Mouse (Mus musculus): ENCODE measurements around the gene Tulp3. TPM values are rescaled to one million over a fixed set of nuclear protein-coding genes. Genes with fewer than 3 reads are reported as not detected.

The Tulp3 gene
- polyA plus RNA-seq, 1 experiment = 33.6 TPM

GRCm38 (mm10) chr6:128375192-128375591 is 19.5 kb upstream of the Tulp3 start, which contains the start of the genes Tex52 and Gm44596:
TSS of gene Tex52 (plus strand) at chr6:128375456.
TSS of gene Gm44596 (plus strand) at chr6:128375503.
- Histone ChIP-seq H3K36me3 (ENCODE audit: control insufficient read depth, insufficient read depth, low read length) (no peaks in the 10 kb centered on the region), H3K4me1 (ENCODE audit: control insufficient read depth, insufficient read depth, low read length) (no peaks in the 10 kb centered on the region), H3K27ac (ENCODE audit: insufficient read depth, low read depth, low read length) (no peak within 1 kb of the TSS), H3K4me3 (ENCODE audit: insufficient read depth, low read depth, low read length) (no peak within 1 kb of the TSS), H3K27me3 (replicated peaks; ENCODE audit: control insufficient read depth, insufficient read depth, low read length) (no peaks in the 10 kb centered on the region)
- no peak for TF ChIP-seq CTCF (conservative IDR thresholded peaks at IDR 0.05; ENCODE audit: insufficient read depth, insufficient read length, low read depth, low read length)
- TF ChIP-seq POLR2A (IDR thresholded peaks at IDR 0.05; ENCODE audit: low read depth, low read length) = no peak
- 58% methylated on average over 6 of the region's 6 CpGs for WGBS
- DNase-seq = peak; percentile 64

- Histone ChIP-seq H3K27me3 (replicated peaks; ENCODE audit: control insufficient read depth, insufficient read depth, low read length) (no peaks in the 10 kb centered on the region), H3K27ac (ENCODE audit: insufficient read depth, low read depth, low read length) (no peak overlapping the region), H3K36me3 (ENCODE audit: control insufficient read depth, insufficient read depth, low read length) (no peaks in the 10 kb centered on the region), H3K4me1 (ENCODE audit: control insufficient read depth, insufficient read depth, low read length) (no peaks in the 10 kb centered on the region), H3K4me3 (ENCODE audit: insufficient read depth, low read depth, low read length) (no peak overlapping the region)
- WGBS = 81% methylated on average over 5 of the region's 5 CpGs
- no peak for TF ChIP-seq POLR2A (IDR thresholded peaks at IDR 0.05; ENCODE audit: low read depth, low read length)
- DNase-seq = no peak
Measured at GRCm38 (mm10) chr6:128370040-128370439, 14.4 kb upstream of the Tulp3 start.

GRCm38 (mm10) chr6:128366466-128366865 is 10.8 kb upstream of the Tulp3 start:
- DNase-seq = no peak
- TF ChIP-seq CTCF (conservative IDR thresholded peaks at IDR 0.05; ENCODE audit: insufficient read depth, insufficient read length, low read depth, low read length) = no peak
- no peak for TF ChIP-seq POLR2A (IDR thresholded peaks at IDR 0.05; ENCODE audit: low read depth, low read length)
- WGBS = 94% methylated on average over 5 of the region's 5 CpGs
- Histone ChIP-seq H3K27me3 (replicated peaks; ENCODE audit: control insufficient read depth, insufficient read depth, low read length) (no peaks in the 10 kb centered on the region), H3K27ac (ENCODE audit: insufficient read depth, low read depth, low read length) (no peak overlapping the region), H3K36me3 (ENCODE audit: control insufficient read depth, insufficient read depth, low read length) (no peaks in the 10 kb centered on the region), H3K4me1 (ENCODE audit: control insufficient read depth, insufficient read depth, low read length) (no peaks in the 10 kb centered on the region; the same call in 1 of the 2 replicates), H3K4me3 (ENCODE audit: insufficient read depth, low read depth, low read length) (no peak overlapping the region)

DNA sequence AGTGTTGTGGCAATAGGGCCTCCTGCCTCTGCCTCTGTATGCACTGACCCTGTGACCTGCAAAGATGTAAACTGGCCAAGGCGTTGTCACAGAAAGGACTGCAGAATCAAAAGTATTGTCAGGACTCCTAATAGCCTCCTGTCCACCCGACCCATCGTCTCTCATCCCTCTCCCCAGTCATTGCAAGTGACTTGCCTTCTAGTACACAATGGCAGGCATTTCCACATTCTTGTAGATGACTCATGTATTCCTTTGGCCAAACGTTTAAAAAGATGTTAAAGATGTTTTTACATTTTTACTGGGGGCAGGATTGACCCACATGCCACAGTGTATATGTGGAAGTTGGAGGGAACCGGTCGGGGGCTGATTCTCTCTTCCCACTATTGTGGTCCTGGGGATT is 9.1 kb upstream of the Tulp3 start:
- DNase-seq = no peak
- no peaks in the 10 kb centered on the region for H3K27me3 ChIP-seq (replicated peaks; ENCODE audit: control insufficient read depth, insufficient read depth, low read length)
- TF ChIP-seq CTCF (conservative IDR thresholded peaks at IDR 0.05; ENCODE audit: insufficient read depth, insufficient read length, low read depth, low read length) = no peak
- H3K4me3 ChIP-seq (ENCODE audit: insufficient read depth, low read depth, low read length) = no peak overlapping the region
- H3K36me3 ChIP-seq (ENCODE audit: control insufficient read depth, insufficient read depth, low read length) = no peaks in the 10 kb centered on the region
- H3K4me1 ChIP-seq (ENCODE audit: control insufficient read depth, insufficient read depth, low read length) = no peaks in the 10 kb centered on the region; the same call in 1 of the 2 replicates
- 80% methylated on average over 6 of the region's 6 CpGs for WGBS
- no peak overlapping the region for H3K27ac ChIP-seq (ENCODE audit: insufficient read depth, low read depth, low read length)

DNA sequence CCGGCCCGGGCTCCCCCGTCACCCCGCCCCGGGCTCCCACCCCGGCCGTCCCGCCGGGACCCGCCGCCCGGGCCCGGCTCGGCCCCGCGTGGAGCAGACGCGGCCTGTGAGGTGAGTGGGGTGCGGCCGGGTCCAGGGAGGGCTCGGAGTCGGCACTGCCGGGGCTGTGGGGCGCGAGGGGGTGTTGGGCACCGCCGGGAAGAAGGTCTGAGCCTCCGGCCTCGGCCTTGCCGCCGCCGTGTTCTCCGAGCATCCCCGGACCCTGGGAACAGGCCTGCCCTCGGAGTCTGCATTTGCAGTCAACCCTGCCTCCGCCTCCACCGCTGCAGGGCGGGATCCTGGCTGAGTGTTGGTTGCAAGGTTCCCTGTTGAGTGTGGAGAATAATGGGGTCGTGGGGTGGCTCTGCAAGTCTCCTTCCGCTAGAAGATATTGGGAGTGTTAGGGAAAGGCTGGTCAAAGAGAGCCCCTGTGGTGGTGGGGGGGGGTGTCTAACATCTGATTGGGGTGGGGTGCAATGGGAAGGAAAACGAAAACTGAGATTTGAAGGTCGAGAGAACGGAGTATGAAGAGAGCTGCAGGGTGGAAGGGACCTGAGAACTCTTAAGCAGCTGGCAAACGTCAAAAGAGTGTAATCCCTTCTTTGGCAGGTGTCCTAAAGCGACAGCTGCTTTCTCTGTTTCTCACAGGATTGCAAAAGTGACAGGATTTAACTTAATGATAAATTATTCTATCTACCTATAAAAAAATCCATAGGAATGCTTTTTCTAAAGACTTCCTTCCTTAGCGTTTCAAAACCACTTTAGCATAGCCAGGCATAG is 7.6 kb upstream of the Tulp3 start:
- no peak for TF ChIP-seq POLR2A (IDR thresholded peaks at IDR 0.05; ENCODE audit: low read depth, low read length)
- no peak for TF ChIP-seq CTCF (conservative IDR thresholded peaks at IDR 0.05; ENCODE audit: insufficient read depth, insufficient read length, low read depth, low read length)
- Histone ChIP-seq H3K36me3 (ENCODE audit: control insufficient read depth, insufficient read depth, low read length) (no peaks in the 10 kb centered on the region), H3K4me3 (ENCODE audit: insufficient read depth, low read depth, low read length) (peak overlapping the region; percentile 72; the same call in 1 of the 2 replicates), H3K27me3 (replicated peaks; ENCODE audit: control insufficient read depth, insufficient read depth, low read length) (no peaks in the 10 kb centered on the region), H3K27ac (ENCODE audit: insufficient read depth, low read depth, low read length) (no peak overlapping the region), H3K4me1 (ENCODE audit: control insufficient read depth, insufficient read depth, low read length) (no peaks in the 10 kb centered on the region; the same call in 1 of the 2 replicates)
- no peak for DNase-seq
- WGBS = 4% methylated on average over 44 of the region's 46 CpGs

GRCm38 (mm10) chr6:128362381-128363006 is 6.8 kb upstream of the Tulp3 start, which contains the start of the genes Rhno1 and Foxm1:
TSS of gene Rhno1 (minus strand) at chr6:128362911.
TSS of gene Foxm1 (plus strand) at chr6:128362967.
- Histone ChIP-seq H3K4me1 (ENCODE audit: control insufficient read depth, insufficient read depth, low read length) (no peaks in the 10 kb centered on the region; the same call in 1 of the 2 replicates), H3K27me3 (replicated peaks; ENCODE audit: control insufficient read depth, insufficient read depth, low read length) (no peaks in the 10 kb centered on the region), H3K27ac (ENCODE audit: insufficient read depth, low read depth, low read length) (peak within 1 kb of the TSS; percentile 41), H3K36me3 (ENCODE audit: control insufficient read depth, insufficient read depth, low read length) (no peaks in the 10 kb centered on the region), H3K4me3 (ENCODE audit: insufficient read depth, low read depth, low read length) (peak within 1 kb of the TSS; percentile 72)
- WGBS = under 1% methylated on average over 75 of the region's 76 CpGs
- DNase-seq = peak; percentile 90
- TF ChIP-seq POLR2A (IDR thresholded peaks at IDR 0.05; ENCODE audit: low read depth, low read length) (no peak), CTCF (conservative IDR thresholded peaks at IDR 0.05; ENCODE audit: insufficient read depth, insufficient read length, low read depth, low read length) (no peak)

DNA sequence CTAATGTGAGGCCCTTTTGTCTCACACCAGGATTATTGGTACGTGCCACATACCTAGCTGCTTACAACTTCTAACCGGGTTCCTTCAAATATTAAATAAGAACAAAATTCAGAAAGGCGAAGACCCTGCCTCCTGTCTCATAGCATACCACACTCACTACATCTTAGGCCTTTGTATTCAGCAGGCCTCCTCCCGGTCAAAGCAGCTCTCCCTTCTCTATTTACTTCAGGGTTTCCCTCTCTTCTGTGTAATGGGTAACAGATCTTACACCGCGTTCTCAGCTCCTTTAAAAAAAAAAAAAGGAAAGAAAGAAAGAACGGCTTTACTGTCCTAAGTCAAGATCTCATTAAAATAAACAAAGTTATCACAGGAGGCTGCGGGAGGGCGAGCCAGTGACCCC is 6.2 kb upstream of the Tulp3 start:
- DNase-seq = no peak
- 18% methylated on average over 9 of the region's 9 CpGs for WGBS
- Histone ChIP-seq H3K4me1 (ENCODE audit: control insufficient read depth, insufficient read depth, low read length) (no peaks in the 10 kb centered on the region; the same call in 1 of the 2 replicates), H3K36me3 (ENCODE audit: control insufficient read depth, insufficient read depth, low read length) (no peaks in the 10 kb centered on the region), H3K4me3 (ENCODE audit: insufficient read depth, low read depth, low read length) (peak overlapping the region; percentile 72), H3K27me3 (replicated peaks; ENCODE audit: control insufficient read depth, insufficient read depth, low read length) (no peaks in the 10 kb centered on the region), H3K27ac (ENCODE audit: insufficient read depth, low read depth, low read length) (peak overlapping the region; percentile 41)
- no peak for TF ChIP-seq POLR2A (IDR thresholded peaks at IDR 0.05; ENCODE audit: low read depth, low read length)

All from kidney, adult 2 months (tissue).